Mouse (Mus musculus) embryo, embryonic 9.5 days (tissue): Measurements from ENCODE around the gene Zbtb46.

Experiments
- DNase-seq: peaks from one replicate; pipeline ENCODE4 v3.0.0-alpha.2; 2017; ENCODE audit errors: extremely low spot score

Zbtb46 gene

DNA sequence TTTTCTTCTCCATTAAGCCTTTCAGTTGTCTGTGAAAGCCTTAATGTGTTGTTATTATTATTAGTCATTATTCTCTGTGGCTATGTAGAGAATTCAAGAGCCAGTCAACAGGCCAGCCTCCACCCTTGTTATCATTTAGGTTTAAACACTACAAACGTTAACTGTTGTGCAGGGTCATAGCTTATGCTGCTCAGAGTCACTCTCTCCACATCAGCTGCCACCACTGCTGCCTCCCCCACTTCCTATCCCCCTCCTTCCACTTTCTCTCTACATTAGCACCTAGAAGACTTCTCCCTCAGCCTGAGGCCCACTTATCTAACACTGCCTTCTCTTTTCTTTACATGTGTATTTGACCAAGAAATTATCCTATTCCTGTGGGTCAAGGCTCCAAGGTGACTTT lies 57.7 kb downstream of the Zbtb46 start:
- no peak for DNase-seq

DNA sequence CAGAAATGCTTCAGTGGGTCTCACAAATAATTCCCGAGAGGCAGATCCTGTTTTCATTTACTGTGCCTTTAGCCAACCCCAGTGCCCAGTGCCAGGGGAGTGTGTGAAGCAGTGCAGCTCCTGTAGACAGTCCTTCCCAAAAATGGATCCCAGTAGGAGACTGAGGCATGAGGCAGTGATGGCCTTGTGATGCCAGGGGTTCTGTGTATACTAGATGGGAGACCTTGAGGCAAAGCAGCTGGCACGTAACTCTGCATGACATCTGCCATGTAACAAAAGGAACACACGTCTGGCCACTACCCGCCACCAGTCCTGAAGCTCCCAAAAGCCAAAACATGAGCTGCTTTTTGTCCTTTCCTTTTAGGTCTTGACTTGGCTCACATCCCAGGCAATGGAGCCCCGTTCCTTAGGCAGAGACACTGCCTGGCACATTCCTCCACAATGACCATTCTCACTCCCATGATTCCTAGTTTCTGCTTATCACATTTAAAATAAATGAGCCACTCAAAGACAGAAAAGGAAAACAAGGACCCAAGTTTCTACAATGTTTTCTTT lies 61.9 kb downstream of the Zbtb46 start:
- no peak for DNase-seq

DNA sequence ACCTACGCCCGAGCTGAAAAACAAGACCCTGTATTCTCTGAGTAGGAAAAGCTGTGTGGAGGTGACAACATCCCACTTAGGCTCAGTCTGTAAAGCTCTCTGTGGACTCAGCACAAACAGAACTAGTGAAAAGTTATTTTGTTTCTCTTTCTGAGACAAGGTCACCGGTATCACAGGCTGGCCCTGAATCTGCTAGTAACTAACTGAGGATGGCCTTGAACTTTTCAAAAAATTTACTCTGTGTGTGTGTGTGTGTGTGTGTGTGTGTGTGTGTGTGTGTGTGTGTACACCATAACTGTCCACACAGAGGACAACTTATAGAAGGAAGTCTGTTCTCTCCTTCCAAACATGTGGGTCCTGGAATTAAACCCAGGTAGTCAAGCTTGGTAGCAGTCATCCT lies 65.1 kb downstream of the Zbtb46 start:
- DNase-seq: no peak

DNA sequence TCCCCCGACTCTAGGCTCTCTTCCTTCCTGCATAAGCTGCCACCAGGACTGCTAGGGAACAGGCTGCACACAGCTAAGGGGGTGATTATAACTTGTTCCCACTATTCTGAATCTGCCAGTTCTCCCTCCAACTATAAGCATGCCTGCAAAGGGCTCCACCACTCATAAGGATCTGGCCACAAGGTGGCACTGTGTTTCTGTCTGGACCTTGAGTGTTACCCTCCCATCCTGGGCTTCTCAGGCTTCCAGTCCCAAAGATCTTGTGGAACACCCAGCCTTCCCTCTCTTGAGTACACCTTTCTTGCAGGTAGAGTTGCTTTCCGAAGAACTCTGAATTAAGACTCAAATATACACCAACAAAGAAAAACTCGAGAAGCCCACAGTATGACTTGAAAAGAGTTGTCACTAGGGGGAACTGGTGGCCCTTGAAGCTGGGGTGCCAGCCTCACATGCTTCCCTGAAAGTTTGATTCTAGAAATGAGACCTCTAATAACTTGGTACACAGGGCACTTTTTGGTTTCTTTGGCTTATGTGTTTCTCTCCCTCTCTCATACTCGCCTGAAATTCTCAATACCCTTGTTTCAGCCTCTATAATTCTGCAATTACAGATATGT lies 66.5 kb downstream of the Zbtb46 start:
- peak; percentile 74 for DNase-seq

DNA sequence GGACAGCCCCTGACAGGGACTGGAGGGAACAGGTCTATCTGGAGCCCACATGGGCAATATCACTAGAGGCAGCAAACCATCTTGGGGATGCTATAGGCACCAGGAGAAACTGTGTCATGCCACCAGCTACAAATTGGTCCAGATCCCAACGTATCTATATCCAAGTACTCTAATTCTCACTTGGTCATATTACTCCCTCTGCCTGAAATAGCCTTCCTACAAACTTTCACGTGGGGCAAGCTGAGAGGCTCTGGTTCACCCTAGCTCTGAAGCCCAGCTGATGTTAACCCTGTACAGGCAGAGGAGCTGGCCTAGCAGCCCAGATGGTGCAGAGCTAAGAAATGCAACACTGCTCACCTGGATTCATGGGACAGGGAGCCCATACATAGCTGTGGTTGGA lies 67.7 kb downstream of the Zbtb46 start:
- DNase-seq: no peak

DNA sequence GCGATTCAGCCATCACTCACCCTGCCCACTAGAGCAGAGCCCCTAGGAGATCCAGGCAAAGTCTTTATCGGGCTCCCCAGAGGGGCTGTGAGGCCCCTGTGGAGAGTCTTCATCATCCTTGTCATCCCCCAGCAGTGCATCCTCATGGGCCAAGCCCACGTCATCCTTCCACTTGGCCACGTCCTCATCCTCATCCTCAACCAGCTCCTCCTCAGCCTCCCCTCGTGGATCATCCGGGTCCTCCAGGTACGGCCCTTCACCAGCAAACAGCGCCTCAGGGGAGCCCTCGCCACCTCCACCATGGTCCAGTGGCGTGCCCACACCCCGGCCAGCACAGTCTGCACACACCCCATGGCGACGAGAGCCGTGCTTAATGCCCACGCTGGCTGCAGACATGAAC lies 68.2 kb downstream of the Zbtb46 start:
- DNase-seq: no peak

DNA sequence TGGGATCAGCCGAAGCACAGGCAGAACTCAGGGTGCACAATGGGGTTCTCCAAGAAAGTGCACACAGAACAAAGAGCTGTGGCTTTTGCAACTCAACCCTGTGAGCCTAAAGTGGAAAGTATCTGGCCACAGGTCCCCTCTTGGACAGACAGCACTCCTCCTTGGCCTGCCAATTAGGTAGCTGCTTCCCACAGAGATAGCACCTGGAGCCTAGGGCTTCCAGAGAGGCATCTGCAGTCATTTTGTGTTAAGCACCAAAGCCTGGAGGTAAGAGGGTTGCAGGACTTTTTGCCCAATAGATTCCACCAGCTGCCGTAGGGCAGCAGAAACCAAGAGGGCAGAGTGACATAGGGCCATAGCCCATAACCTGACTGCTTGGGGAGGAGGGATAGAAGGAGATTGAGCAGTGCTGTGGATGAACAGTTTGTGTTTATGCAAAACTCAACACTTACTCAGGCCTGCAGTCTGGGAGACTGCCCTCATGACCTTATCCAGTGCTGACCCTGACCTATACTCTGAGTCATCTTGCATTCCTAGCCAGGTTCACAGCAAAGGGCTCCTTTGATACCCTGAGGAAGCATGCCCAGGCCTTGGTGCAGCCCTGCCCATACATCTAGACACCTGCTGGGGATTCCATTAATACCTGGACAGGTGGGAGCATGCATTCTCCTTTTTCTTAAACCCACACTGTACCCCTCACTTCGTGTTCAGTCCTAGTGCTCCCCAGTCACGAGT lies 68.9 kb downstream of the Zbtb46 start:
- DNase-seq: no peak

DNA sequence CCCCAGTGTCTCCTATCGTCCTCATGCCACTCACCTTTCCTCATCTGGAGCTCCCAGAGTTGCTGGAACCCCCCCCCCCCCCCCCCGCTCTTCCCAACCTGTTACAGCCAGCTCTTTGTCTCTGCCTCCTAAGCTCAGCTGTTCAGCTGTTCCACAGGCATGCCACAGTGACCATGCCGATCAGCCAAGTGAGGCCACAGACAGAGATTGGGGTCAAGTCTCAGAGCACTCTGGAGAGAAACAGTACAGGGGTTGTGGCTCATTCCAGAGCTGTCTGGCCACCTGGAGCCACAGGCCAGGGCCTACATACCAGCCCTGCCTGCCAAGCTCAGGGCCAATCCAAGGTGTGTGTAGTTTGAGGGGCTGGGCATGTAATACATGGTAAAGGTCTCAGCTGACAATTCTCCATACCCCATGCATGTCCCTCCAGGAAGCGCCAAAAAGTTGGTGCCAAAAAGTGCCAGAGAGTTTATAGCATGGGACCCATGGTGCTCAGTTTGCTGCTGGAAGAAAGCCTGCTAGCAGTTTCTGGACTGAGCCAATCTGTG lies 72.5 kb downstream of the Zbtb46 start:
- DNase-seq: no peak

DNA sequence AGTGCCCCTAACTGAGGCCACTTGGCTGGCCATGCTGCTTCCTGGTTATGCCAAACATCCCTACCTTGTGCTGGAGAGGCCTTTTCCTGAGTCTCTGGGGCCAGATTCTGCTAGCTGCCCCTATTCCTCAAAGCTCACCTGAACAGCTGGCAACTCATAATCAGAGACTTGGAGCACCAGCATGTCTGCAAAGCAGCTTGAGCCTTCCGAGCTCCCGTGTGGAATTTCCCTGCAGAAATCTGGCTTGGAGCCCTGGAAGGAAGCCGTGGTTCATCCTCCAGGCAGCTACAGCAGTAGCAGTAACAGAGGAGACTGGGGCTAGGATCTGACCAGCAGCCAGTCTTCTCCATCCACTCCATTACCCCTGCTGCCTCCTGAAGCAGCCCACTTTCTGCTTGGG lies 73.3 kb downstream of the Zbtb46 start:
- no peak for DNase-seq

DNA sequence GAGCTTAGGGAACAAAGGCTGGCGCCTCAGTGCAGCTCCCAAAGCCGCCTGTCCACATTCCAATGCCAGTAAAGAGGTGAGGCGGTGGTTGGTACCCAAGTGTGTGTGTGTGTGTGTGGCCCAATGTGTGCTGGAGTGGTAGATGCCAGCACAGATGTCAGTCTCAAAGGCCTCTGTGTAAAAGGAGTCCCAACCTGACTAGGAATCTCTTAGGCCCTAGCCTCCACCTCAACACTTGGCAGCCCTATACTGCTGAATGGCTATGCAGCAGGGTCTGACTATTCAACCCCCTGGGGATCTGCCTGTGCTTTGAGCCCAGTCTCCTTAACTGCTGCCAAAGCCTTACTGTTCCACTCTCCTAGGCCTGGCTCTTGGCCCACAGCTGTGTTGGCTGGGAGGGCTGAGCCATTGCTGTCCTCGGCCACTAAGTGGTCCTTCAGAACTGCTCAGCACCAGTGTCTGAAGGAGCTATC lies 74.3 kb downstream of the Zbtb46 start:
- no peak for DNase-seq

DNA sequence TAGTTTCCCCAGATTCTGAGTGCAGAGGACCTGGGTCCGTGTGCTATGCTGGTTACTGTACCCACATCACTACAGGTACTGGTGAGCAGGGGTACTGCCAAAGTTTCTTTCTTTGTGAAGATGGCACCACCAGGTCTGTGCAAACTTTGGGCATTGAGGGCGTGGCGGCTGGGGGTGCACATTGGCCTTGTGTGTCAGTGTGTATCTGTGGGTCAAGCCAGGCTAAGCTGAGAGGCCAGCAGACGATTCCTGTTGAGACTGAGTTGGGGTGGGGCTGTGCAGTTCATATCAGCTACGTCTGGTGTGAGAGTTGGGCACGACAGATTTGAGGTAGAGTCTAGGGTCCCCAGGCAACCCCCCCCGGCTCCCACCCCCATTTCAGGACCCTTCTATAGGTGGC lies 74.8 kb downstream of the Zbtb46 start:
- no peak for DNase-seq

DNA sequence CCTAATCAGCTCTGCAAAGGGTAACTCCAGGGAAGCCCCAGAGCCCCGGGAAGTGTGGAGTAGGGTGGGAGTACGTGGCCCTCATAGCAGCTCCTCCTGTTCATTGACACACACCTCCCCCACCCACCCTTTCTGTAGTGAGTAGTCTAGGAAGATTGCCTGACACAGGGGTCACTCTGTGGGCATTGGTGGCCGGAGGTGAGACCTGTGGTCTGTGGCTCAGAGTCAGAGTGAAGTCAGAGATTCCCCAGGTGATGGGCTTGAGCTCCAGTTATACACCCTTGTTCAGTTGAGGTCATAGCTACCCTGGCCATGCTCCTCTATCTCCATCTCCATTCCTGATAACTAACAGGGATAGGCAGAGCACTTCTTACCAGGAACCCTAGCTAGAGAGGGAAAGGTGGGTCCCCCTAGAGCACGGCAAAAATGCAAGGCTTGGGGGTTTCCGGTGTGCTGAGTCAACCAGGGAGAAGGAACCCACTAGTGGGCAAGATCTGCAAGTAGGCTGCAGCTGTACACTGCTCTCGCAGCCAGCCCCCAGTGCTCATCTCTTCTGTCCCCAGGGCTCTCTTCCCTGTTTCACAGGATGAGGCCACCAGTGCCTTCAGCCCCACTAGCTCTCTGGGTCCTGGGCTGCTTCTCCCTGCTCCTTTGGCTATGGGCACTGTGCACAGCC lies 77.5 kb downstream of the Zbtb46 start:
- DNase-seq: no peak

DNA sequence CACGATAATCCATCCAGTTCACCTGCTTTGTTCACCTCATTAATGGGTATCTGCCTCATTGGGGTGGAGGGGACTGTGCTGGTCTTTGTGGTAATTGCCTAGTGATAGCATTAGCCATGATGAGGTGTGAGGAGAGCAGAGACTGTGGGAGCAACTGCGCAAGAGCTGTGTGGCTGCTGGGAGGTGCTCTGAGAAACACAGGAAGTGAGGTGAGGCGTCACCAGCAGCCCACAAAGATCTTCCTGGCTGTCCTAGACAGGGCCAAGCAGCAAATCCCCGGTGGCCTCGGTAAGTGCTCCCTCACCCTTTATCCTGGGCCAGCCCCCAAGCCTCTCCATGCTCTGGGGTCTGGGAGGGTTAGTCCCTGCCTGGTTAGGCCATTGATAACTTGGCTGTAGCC lies 78.1 kb downstream of the Zbtb46 start:
- no peak for DNase-seq

DNA sequence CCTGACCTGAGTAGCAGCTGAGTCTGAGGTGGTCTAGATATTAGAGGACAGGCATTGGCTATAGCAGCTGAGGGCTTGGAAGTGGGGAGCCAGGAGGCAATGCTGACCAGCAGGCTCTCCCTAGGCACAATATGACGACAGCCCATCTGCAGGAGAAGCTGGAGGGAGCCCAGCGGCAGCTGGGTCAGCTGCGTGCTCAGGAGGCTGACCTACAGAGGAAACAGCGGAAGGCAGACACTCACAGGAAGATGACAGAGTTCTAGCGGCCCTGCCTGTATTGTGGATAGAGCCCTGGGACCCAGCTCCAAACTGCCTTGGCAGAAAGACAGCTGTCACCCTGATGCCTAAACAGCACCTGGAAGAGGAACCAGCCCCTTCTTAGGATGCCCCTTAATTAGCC lies 79.0 kb downstream of the Zbtb46 start:
- DNase-seq: no peak

DNA sequence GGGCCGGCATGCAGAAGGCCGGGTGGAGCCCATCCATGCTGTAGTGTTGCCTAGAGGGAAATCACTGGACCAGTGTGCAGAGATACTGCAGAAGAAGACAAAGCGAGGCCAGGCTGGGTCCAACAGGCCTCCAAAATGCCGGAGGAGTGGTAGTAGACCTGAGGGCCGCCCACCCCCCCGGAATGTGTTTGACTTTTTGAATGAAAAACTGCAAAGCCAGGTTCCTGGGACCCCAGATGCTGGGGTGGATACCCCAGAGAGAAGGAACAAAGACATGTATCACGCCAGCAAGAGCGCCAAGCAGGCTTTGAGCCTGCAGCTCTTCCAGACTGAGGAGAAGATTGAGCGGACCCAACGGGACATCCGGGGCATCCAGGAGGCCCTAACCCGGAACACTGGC lies 79.4 kb downstream of the Zbtb46 start, which contains the start of gene Lime1:
Gene Lime1 (plus strand): TSS at position 301 of the 400 bp plus-strand sequence.
- no peak for DNase-seq

DNA sequence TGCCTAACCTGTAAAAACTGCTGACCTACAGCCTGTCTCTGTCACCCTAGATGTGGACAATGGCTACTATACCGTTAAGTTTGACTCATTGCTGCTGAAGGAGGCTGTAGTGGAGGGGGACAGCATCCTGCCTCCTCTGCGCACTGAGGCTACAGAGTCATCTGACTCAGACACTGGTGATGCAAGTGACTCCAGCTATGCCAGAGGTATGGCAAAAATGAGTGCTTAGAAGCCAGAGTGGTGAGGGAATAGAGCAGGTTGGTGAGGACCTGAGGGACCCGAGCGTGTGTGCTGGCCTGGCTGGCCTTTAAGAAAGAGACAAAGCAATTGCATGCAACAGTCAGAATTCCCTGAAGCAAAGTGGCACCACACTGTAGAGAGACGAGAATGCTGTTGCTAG lies 80.5 kb downstream of the Zbtb46 start:
- DNase-seq: no peak

DNA sequence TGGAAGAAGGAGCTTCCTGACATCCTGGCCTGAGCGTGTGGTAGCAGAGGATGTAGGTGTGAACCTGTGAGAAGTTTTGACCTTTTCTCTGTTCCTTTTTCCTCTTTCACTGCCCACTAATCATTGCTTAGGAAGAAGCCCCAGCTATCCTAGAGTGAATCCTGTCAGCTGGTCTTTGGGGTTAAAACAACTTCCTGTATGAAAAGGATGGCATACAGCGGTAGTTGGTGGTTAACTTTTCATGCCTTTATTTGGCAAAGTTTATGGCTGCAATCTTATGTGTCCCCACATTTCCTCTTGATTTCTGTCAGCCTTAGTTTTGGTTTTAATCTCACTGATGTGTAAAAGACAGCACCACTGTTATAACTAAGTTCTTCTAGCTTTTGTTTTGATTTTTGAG lies 82.0 kb downstream of the Zbtb46 start:
- no peak for DNase-seq

DNA sequence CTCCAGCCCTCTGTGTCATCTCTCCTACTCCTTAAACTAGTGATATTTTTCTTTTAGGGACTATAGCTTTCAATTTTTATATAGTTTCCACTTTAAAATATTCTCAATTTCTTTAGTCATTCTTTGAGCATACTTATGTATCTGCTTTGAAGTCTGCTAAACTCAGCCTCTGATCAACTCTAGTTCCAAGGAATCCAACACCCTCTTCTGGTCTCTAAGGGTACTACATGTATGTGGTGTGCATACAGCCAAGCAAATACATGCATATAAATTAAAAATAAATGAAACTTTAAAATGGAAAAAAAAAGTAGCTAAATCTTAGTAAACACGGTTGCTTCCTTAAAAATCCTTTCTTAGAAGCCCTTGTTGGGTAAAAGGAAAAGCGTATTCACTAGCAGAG lies 83.4 kb downstream of the Zbtb46 start:
- no peak for DNase-seq

DNA sequence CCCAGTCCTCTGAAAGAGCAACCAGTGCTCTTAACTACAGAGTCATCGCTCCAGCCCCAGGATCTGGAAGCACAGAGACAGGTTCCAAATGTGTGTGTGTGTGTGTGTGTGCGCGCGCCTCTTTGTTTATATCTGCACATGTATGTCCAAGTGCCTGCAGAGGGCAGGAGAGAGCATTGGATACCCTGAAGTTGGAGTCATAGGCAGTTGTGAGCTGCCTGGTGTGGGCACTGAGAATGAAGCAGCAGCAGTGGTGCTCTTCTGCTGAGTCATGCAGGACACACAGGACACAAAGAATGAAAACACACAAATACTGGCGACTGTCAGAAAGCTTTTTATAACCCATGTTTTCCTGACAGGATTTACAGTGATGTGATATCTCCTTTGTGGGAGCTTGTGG lies 89.2 kb downstream of the Zbtb46 start:
- no peak for DNase-seq

DNA sequence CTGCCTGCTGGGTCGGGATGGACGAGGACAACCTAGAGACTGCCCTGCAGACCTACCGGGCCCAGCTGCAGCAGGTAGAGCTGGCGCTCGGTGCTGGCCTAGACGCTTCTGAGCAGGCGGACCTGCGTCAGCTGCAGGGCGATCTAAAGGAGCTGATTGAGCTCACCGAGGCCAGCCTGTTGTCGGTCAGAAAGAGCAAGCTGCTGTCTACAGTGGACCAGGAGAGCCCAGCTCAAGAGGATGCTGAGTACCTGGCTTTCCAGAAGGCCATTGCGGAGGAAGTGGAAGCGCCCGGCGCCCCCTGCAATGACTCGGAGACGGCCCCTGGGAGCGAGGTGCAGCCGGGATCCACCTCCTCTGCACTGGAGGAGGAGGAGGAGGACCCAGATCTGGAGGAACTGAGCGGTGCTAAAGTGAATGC lies 93.6 kb downstream of the Zbtb46 start:
- DNase-seq: no peak

DNA sequence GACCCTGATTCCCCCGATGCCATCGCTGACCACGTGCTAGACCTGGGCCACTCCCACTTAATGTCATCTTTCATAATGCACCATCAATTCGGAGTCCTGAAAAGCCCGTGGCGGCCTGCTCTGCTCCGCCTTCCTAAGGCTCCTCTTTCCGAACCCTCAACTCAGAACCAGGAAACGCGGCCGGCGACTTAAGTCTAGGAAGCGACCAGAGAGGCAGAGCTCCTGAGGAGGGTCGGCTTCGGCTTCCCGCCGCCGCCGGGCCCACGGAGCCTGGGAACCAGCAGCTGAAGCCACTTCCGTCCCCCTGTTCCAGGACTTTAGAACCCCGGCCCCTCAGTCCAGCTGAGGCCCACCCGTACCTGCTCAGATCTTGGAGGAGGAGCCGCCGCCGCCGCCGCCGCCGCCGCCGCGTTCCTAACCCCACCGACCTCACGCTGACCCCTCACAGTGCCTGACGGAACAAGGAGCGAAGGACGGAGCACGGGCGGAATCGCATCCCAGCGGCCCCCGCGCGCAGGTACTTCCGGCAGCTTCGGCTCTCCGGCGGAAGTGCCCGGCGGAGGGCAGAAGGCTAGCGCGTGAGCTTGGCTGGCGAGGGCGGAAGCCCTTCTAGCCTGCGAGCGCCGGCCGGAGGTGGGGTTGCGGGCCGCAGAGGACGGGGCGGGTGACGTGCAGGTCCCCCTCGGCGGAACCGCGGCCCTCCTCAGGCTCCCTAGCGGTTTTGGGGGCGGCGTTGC lies 94.2 kb downstream of the Zbtb46 start, which contains the start of the genes Zgpat and Arfrp1:
Gene Zgpat (plus strand): TSS at position 69 of the 737 bp plus-strand sequence.
Gene Arfrp1 (minus strand): TSS at position 545 of the 737 bp plus-strand sequence.
- DNase-seq: peak; percentile 91

DNA sequence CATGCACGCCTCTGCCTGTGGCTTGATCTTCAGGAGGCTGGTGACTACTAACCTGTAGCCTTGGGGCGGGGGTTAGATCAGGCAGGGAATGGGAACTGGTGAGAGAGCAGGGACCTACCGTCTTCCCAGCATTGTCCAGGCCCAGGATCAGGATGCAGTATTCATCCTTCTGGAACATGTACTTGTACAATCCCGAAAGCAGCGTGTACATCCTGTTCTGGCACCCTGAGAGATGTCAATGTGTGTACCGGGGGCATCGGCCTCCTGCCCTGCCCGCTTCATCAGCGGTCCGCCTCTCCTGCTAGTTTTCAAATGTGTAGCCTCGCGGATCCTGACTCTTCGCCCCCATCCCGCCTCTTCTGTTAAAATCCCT lies 94.8 kb downstream of the Zbtb46 start:
- DNase-seq: no peak
